Mouse (Mus musculus) ES-E14 (cell line): ENCODE measurements at regions not wholly inside any gene's neighbourhood (a gene's known extent, or its start where the extent isn't known, plus 50 kb on each side); places are given as distances from the start of the nearest gene placed in this dataset.

ENCODE experiments used
- DNase-seq: peaks from one replicate; pipeline ENCODE4 v3.0.0-alpha.2; 2013; ENCODE audit warnings: low read depth, low spot score
- H3K27ac ChIP-seq: 2 replicates; pipeline ENCODE4 v1.5.1; 2012; ENCODE audit warnings: low read depth, mild to moderate bottlenecking, low read length, moderate library complexity, mixed read lengths; ENCODE audit not compliant: poor library complexity, insufficient read depth, severe bottlenecking
- H3K36me3 ChIP-seq: 2 replicates; pipeline ENCODE4 v1.6.1; 2012; ENCODE audit warnings: mild to moderate bottlenecking, low read length, moderate library complexity, mixed read lengths; ENCODE audit not compliant: control insufficient read depth, poor library complexity, insufficient read depth, severe bottlenecking
- H3K4me1 ChIP-seq, 2 experiments: fragments of 150-350 bp in 1 of 2; sonication (generic) in 1 of 2; 2 replicates each; pipeline ENCODE4 v1.6.1; 2012; ENCODE audit warnings: low read length in 2 of 2, mild to moderate bottlenecking in 1 of 2, mixed read lengths in 1 of 2; ENCODE audit not compliant: control insufficient read depth in 2 of 2, insufficient read depth in 2 of 2, poor library complexity in 1 of 2
- H3K4me3 ChIP-seq, 2 experiments: fragments of 150-350 bp in 1 of 2; sonication (generic) in 1 of 2; 2 replicates each; pipeline ENCODE4 v1.5.1; 2012; ENCODE audit warnings: low read length in 2 of 2, low read depth in 1 of 2, mild to moderate bottlenecking in 1 of 2, mixed read lengths in 1 of 2; ENCODE audit not compliant: insufficient read depth in 1 of 2, poor library complexity in 1 of 2, severe bottlenecking in 1 of 2
- H3K9ac ChIP-seq: 2 replicates; pipeline ENCODE4 v1.6.1; 2012; ENCODE audit warnings: low read depth, mild to moderate bottlenecking, low read length, mixed read lengths; ENCODE audit not compliant: poor library complexity, insufficient read depth, severe bottlenecking
- H3K9me3 ChIP-seq: fragments of 150-350 bp; sonication (generic); 2 replicates; pipeline ENCODE4 v1.6.1; 2012; ENCODE audit warnings: low read depth, mild to moderate bottlenecking, low read length; ENCODE audit not compliant: control insufficient read depth, insufficient read depth
- CHD2 ChIP-seq: IDR thresholded peaks from 2 replicates; pipeline ENCODE4 v1.6.1; 2014; ENCODE audit warnings: mild to moderate bottlenecking, low read depth, low read length, inconsistent platforms
- HCFC1 ChIP-seq: IDR thresholded peaks from 2 replicates; pipeline ENCODE4 v1.6.1; 2012; ENCODE audit warnings: low read length, inconsistent platforms, borderline replicate concordance; ENCODE audit not compliant: insufficient read depth
- MAFK ChIP-seq: IDR thresholded peaks from 2 replicates; pipeline ENCODE4 v1.6.1; 2014; ENCODE audit warnings: mild to moderate bottlenecking, low read depth, low read length, inconsistent platforms; ENCODE audit not compliant: insufficient read depth
- ZC3H11A ChIP-seq: IDR thresholded peaks from 2 replicates; pipeline ENCODE4 v1.6.1; 2012; ENCODE audit warnings: low read depth, mild to moderate bottlenecking, inconsistent platforms, low read length, borderline replicate concordance
- ZNF384 ChIP-seq: IDR thresholded peaks from 2 replicates; pipeline ENCODE4 v1.6.1; 2012; ENCODE audit warnings: low read depth, low read length, inconsistent platforms
- in situ Hi-C, 2 experiments: fragments of 600-800 bp; cut with MboI; formaldehyde crosslinking; loops; one replicate each; pipeline ENCODE4 v1.15.1; 2025; ENCODE audit warnings: low sequenced_read_pairs in 2 of 2, inconsistent platforms in 1 of 2; ENCODE audit not compliant: unreplicated experiment in 2 of 2

DNA sequence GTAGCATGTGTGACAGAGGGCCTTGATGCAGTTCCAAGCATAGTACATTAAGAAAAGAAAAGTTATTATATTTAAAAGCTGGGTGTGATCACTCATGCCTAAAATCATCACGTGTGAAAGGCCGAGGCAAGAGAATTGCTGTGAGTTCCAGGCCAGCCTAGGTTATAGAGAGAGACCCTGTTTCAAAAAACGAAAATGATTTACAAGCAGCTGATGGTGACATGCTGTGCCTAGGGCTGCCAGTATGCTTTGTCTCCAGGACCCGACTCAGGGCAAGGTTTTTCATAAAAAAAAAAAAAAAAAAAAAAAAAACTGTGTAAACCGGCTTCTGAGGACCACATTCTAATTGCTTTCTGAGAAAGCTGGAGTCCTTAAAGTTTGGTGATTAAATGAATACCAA lies 315.9 kb upstream of the Adgrl2 start:
- TF ChIP-seq ZNF384 (no peak), ZC3H11A (no peak), CHD2 (no peak), MAFK (no peak), HCFC1 (no peak)
- no peaks in the 10 kb centered on the region for H3K36me3 ChIP-seq
- no peak for DNase-seq
- peaks cover 0 to 2% of the 10 kb centered on the region in 2 experiments; a peak in 1 of 4 replicates for H3K4me1 ChIP-seq
- no peak overlapping the region for H3K4me3 ChIP-seq
- no peaks in the 10 kb centered on the region for H3K9me3 ChIP-seq
- in situ Hi-C loops = no loop called here
- H3K27ac ChIP-seq = no peak overlapping the region
- H3K9ac ChIP-seq = no peak overlapping the region

DNA sequence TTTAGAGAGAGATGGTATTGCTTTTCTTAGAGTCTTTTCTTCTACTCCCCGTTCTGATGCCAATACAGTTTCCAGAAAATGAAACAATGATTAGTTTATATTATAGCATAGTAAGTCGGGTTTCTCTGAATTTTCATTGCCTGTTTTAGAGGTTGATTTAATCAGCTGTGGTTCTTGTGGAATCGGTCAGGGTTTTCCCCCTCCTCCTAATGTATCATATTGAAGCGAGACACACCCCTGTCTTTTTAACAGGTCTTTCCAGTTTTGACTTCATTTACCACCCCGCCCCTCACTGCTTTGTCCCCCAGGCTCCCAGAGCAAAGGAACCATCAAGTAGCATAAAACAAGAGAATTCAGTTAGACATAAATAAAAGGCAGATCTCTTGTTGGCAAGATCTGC lies 315.1 kb upstream of the Adgrl2 start:
- in situ Hi-C loops = no loop called here
- DNase-seq = no peak
- Histone ChIP-seq H3K4me1 (peaks cover 0 to 2% of the 10 kb centered on the region in 2 experiments; a peak in 1 of 4 replicates), H3K9me3 (no peaks in the 10 kb centered on the region), H3K4me3 (no peak overlapping the region), H3K9ac (no peak overlapping the region), H3K36me3 (no peaks in the 10 kb centered on the region), H3K27ac (no peak overlapping the region)
- no peak for TF ChIP-seq ZNF384
- TF ChIP-seq ZC3H11A = no peak
- TF ChIP-seq HCFC1 = no peak
- TF ChIP-seq MAFK = no peak
- no peak for TF ChIP-seq CHD2

- TF ChIP-seq CHD2 (no peak), ZC3H11A (no peak), MAFK (no peak), HCFC1 (no peak), ZNF384 (no peak)
- no peak overlapping the region for H3K9ac ChIP-seq
- no peak for DNase-seq
- in situ Hi-C loops = no loop called here
- no peak overlapping the region for H3K27ac ChIP-seq
- H3K36me3 ChIP-seq = no peaks in the 10 kb centered on the region
- H3K4me3 ChIP-seq = no peak overlapping the region
- H3K4me1 ChIP-seq = peaks cover 0 to 2% of the 10 kb centered on the region in 2 experiments; a peak in 1 of 4 replicates
- no peaks in the 10 kb centered on the region for H3K9me3 ChIP-seq
Observed at GRCm38 (mm10) chr3:149305011-149305413, 314.7 kb upstream of the Adgrl2 start.

DNA sequence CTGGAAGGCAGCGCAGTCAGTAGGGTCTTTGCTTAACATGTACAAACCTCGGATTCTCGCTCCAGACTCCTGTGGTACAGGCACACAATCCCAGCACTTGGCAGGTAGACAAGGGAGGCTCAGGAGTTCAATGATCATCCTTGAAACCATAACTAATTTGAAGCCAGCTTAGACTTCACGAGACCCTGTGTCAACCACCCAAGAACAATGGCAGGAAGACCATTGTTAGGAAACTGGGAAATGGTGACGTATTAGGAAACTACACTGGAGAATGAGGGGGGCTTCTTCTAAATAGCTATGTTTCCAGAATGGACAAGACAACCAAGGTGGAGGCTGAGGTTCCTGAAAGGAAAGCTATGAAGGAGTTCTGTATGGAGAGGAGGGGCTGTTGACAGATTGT lies 313.1 kb upstream of the Adgrl2 start:
- Histone ChIP-seq H3K36me3 (no peaks in the 10 kb centered on the region), H3K9ac (no peak overlapping the region), H3K27ac (no peak overlapping the region), H3K4me3 (no peak overlapping the region), H3K4me1 (peaks cover 0 to 2% of the 10 kb centered on the region in 2 experiments; a peak in 1 of 4 replicates), H3K9me3 (no peaks in the 10 kb centered on the region)
- no peak for DNase-seq
- in situ Hi-C loops = no loop called here
- no peak for TF ChIP-seq CHD2

GRCm38 (mm10) chr3:149300002-149300401 lies 309.6 kb upstream of the Adgrl2 start:
- Histone ChIP-seq H3K9ac (no peak overlapping the region), H3K4me1 (peaks cover 0 to 3% of the 10 kb centered on the region in 2 experiments; a peak in 1 of 4 replicates), H3K36me3 (no peaks in the 10 kb centered on the region), H3K27ac (no peak overlapping the region), H3K4me3 (no peak overlapping the region), H3K9me3 (no peaks in the 10 kb centered on the region)
- in situ Hi-C loops = no loop called here
- no peak for DNase-seq
- TF ChIP-seq MAFK (no peak), ZNF384 (no peak), HCFC1 (no peak), ZC3H11A (no peak), CHD2 (no peak)
